Mouse (Mus musculus): Measurements from ENCODE around the gene Arhgap17.

Gene Arhgap17

DNA sequence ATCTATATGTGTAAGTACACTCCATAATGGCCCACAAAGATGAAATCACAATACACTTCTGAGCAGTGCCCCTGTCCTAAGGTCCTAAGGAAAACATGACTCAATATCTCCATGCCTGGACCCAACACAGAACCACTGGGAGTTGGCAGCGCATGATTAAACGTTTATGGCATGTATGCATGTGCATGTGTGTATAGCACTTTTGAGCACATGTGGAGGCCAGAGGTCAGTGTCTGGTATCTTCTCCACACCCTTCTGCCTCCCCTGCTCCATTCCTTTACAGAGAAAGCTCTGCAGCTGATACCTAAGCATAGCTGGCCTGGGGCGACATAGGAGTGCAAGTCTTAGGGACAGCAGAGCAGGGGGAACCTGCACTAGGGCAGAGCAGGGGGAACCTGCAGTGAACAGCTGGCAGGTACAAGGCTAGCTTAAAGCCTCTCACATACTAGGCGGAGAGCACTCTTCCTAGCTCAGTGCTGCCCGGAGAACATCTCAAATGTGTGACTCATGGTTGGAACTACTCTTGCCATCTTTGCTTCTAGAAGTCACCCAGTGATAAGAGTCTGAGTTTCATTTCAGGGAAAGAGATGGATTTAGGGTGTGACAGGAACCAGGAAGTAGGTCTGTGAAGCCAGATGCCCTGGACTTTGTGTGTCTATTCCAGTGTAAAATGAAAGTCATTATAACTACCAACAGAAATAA, 25.5 kb downstream of the Arhgap17 start:
- DNase-seq (ENCODE audit: low spot score), result no peak

GRCm38 (mm10) chr7:123341896-123342295, 27.8 kb downstream of the Arhgap17 start:
- DNase-seq (ENCODE audit: low spot score), result no peak

DNA sequence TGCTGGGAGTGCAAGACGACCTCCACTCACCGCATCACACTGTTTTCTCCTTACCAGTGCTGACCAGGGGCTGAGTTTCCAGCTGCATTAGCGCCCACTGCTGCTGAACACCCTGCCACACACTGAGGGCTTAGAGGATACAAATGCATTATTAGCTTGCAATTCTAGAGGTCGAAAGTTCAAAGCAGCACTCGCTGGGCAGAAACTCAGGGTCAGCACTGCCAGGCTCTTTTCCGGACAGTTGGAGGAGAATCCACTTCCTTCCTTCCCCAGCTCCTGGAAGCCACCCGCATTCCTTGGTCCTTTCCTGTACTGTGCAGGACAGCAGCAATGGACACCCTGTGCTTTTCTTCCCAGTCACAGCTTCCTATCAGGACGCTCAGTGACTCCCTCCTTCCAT, 31.4 kb downstream of the Arhgap17 start:
- DNase-seq (ENCODE audit: low spot score), result no peak

DNA sequence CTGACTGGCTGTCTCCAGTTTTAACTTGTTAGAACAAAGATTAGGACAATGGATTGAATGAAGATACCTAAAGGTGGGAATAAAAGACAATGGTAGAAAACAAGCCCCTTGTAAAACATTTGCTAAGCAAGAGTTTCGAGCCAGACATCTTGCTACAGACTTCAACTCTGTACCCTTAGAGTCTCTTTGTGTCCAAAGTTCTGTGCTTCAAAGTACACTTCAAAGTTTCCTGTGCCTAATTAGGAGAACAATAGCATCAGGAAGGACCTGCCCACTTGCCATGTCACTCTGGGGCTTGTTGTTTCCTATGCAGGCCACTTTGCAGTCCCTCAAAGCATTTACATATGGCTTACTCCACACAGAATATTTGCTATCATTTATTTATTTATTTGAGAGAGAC, 33.4 kb downstream of the Arhgap17 start:
- DNase-seq (ENCODE audit: low spot score), result no peak

DNA sequence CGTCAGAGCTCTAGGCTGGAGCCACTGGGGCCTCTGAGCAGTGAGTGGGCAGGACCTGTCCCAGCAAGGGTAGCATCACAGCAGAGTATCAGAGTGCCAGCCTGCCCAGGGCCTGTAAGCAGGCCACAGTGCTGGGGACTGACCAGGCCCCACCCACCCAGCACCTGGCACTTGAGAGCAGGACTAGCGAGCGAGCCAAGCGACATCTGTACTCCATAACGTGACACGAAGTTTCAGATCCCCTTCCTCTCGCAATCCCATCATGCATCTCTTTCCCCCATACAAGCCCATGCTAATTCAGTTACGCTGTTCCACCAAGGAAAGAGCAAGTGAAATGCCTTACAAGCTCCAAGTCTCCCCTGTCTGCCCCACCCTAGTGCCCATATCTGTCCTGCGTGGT, 39.2 kb downstream of the Arhgap17 start:
- DNase-seq (ENCODE audit: low spot score), result no peak

GRCm38 (mm10) chr7:123327909-123328308, 41.8 kb downstream of the Arhgap17 start:
- DNase-seq (ENCODE audit: low spot score), result no peak

- no peak for DNase-seq (ENCODE audit: low spot score)
These were observed 42.8 kb downstream of the Arhgap17 start for GRCm38 (mm10) chr7:123326901-123327300.

DNA sequence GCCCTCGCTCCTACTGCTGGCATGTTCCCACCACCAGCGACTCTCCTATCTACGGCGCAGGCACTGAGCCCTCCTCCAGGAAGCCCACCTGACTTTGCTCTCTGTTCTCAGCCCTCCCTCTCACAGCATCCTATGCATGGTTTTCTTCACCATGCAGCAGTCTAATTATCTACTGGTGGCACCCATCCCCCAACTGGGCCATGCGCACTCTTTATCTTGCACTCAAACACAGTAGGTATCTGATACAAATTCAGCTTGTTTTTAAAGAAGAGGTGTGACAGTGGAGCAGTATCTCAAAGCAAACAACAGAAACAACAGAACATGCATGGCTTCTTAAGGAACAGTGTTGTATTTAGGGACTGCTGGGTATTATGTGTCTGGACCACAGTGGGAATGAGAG, 43.7 kb downstream of the Arhgap17 start:
- DNase-seq (ENCODE audit: low spot score), result no peak

DNA sequence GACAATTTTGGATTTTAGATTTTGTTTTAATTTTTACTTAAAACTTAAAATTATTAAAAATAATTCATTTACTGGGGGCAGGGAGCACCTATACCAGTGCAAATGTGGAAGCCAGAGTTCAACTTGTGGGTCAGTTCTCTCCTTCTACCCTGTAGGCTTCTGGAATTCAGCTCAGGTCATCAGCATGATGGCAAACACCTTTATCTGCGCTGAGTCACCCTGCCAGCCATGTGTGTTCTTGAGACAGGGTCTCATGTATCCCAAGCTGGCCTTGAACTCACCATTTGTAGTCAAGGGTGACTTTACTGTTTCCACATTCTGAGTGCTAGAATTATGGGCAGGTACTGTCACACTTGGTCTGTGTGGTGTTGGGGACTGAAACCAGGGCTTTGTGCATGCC, 45.6 kb downstream of the Arhgap17 start:
- no peak for DNase-seq (ENCODE audit: low spot score)

DNA sequence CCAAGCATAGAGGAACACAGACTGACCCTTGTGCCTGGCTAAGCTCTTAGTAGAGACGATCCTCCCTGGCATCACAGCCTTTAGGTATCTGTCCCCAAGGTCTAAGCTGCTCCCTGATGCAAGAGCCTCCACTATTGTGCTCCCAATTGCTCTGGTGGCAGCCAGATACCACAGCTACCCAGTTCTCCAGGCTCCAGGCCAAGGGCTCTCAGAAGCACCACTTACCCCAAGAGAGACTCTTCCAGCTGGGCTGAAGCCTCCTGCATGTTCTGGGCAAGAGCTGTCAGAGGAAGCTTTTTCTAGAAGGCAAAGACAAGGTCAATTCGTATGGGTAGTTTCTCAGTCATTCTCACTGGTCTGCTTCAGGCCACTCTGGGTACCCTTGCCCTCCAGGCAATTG, 46.3 kb downstream of the Arhgap17 start:
- no peak for DNase-seq (ENCODE audit: low spot score)

DNA sequence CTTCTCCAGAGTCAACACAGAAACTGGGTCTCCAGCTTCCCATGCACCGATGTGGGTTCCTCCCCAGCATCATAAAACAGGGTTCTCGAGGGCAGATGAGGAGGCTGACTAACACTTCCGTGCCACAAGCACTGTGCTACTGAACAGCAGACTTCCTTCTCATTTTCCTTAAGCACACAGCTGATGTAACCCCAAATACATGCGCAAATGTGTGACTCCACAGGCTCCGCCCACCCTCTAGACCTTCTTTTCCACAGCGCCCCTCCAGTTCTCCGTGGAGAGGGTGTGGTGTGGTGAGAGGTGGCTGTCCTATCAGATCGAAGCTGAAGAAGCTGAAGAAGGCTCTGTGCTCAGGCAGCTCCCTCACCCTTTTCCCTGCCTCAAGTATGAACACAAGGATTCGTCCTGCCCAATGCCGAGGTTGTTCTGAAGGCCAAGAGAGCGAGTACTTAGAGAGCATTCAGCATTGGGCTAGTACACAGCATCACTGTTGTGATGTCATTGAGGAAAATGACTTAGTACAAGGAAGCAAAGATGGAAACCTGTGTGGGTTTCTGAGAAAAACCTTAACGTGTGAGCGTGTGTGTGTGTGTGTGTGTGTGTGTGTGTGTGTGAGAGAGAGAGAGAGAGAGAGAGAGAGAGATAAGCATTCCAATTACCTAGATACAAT, 47.1 kb downstream of the Arhgap17 start:
- DNase-seq (ENCODE audit: low spot score), result no peak

GRCm38 (mm10) chr7:123312738-123313137, 57.0 kb downstream of the Arhgap17 start:
- DNase-seq (ENCODE audit: low spot score), result no peak

DNA sequence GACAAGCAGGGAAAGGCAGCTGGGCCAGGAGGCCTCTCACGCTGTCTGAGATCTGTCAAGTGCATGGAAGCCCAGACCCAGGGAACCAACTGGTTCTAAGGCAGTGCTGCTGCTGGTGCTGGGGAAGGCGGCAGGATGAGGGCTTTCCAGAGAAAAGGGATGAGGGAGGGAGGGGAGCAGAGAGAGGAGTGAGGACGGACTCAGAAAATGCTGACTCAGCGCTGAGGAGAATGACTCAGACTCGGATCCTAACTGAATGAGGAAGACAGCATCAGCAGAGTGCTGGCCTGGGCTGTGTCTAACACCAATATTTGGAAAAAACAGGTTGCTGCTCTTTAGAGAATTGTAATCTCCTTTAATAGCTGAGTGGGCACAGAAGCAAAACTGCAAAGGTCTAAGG, 57.9 kb downstream of the Arhgap17 start:
- no peak for DNase-seq (ENCODE audit: low spot score)

DNA sequence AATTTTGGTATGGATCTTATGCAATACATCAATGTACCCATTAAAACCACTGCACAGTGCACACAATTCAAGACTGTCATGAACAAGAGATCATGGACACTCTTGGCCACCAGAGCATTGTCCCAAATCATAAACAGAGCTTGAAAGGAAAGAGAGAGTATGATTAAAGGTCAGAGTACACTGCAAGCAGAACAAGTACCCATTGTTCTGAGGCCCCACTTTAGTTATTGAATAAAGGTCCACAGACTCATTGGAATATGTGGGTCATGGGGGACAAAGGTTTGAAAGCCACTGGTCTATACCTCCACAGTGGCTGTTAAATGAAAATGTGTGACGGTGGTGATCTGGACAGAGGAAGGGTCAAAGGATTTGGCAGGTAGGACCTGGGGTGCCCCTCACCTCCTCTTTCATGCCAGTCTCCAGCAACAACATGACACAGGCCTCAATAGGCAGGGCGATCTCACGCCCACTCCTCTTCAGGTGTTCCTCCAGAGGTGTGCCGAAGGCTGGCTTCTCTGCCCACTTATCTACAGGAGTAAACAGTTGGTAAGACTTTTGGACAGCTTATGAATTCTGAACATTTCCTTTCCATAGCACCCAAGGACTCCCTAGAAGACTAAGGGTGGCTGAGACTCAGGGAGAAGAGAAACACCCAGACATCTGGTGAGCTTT, 61.7 kb downstream of the Arhgap17 start:
- no peak for DNase-seq (ENCODE audit: low spot score)

GRCm38 (mm10) chr7:123307236-123307635, 62.5 kb downstream of the Arhgap17 start:
- DNase-seq (ENCODE audit: low spot score), result no peak

DNA sequence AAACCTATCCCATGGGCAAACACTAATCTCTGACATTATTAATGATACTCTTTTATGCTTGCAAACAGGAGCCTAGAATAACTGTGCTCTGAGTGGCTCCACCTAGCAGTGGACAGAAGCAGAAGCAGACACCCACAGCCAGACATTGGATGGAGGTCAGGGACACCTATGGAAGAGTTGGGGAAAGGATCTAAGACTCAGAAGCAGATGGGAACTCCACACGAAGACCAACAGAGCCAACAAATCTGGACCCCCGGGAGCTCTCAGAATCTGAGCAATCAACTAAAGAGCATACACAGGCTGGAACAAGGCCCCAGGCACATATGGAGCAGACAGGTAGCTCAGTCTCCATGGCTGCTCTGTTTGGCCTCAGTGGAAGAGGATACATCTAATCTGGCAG, 64.3 kb downstream of the Arhgap17 start:
- no peak for DNase-seq (ENCODE audit: low spot score)

GRCm38 (mm10) chr7:123300258-123300657, 69.5 kb downstream of the Arhgap17 start:
- no peak for DNase-seq (ENCODE audit: low spot score)

DNA sequence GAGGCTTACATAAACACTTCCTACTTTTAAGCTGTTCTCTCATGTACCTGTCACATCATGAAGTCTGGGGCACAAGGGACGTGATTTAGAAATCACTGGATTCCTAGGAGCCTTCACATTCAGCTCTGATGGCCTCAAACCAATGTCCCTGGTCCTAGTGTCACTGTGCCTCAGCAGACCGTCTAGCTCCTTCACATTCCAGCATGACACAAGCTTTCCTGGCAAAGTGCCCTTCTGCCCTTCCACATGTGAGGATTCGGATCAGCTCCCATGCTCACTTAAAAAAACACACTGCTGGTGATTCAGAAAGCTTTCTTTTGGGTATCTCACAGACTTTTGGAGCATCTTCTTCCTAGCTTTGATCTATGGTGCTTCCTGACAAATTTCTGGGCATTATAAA, 71.5 kb downstream of the Arhgap17 start:
- no peak for DNase-seq (ENCODE audit: low spot score)

DNA sequence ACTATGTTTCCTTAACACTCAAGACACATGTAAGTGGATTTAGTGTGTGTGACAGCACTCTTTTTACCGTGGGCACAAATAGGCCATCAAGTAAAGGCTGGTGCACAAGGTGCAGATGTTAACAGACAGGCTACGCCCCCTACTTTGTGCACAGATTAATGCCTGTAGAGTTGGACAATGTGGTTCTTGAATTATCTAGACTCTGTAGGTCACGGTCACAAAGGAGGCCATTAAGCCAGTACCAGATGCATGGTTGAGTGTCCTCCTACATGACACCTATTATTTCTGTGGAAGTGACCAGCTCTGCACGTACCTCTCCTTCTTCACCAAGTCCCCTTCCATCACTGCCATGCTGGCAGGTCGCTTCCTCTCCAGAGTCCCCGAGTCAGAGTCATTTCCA, 73.6 kb downstream of the Arhgap17 start:
- no peak for DNase-seq (ENCODE audit: low spot score)

DNA sequence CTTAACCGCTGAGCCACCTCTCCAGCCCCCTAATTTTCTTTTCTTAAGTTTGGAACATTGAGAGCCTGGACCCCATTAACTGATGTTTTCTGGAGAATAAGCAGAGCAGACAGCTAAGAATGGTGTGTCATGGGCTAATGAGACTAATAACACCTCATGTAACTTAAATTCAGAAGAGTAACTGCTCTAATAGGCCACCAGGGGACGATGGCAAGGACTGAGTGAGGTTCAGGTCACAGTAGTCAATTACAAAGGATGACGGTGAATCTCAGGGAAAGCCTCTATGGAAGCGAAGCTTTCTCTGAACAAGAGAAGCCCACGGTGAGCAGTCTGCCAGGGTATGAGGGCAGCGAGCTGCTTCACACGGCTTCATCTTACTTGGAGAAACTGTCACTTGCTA, 74.3 kb downstream of the Arhgap17 start:
- DNase-seq (ENCODE audit: low spot score), result no peak

DNA sequence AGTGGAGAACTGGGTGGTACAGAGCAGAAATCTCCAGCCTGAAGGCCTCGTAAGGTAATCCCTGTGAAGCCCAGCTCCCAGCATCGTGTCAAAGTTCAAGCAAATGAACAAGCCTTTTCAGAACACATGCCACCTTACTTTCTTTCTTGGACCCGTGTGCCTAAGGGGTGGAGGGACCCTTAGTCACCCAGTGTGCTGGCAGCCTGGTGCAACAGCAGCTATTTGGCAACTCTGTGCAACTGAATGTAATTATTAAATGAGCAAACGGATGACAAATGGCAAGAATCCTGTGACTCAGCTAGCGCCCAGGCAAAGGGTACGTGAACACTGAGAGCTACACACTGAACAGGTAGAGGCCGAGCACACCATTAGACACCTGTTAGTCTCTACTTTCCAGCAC, 75.8 kb downstream of the Arhgap17 start:
- DNase-seq (ENCODE audit: low spot score), result no peak

GRCm38 (mm10) chr7:123291942-123292341, 77.8 kb downstream of the Arhgap17 start:
- DNase-seq (ENCODE audit: low spot score), result no peak

GRCm38 (mm10) chr7:123289176-123289575, 80.5 kb downstream of the Arhgap17 start:
- no peak for DNase-seq (ENCODE audit: low spot score)

All from urinary bladder, postnatal 25 days (tissue).